Mouse (Mus musculus) brain, embryonic 14.5 days (tissue): ENCODE measurements around the gene Slfn8. TPM values are rescaled to one million over a fixed set of nuclear protein-coding genes. Genes with fewer than 3 reads are reported as not detected.
A peak's percentile ranks its signal among the peaks of the same experiment; 100 is the strongest.
"Not testable (repeated sequence)": the region's sequence is repeated elsewhere in the genome, so short reads cannot be mapped to it uniquely, and the experiment has no call there.

Experiments used
- DNase-seq: peaks from one replicate; pipeline ENCODE4 v3.0.0-alpha.2; 2011; ENCODE audit warnings: low read depth
- CTCF ChIP-seq: fragments of 200-500 bp; IDR thresholded peaks from 2 replicates; pipeline ENCODE4 v1.5.1; 2012; ENCODE audit warnings: inconsistent platforms, mild to moderate bottlenecking, moderate library complexity, borderline replicate concordance; ENCODE audit not compliant: insufficient read depth, insufficient read length; ENCODE audit errors: extremely low read depth
- POLR2A ChIP-seq: fragments of 200-500 bp; IDR thresholded peaks from 2 replicates; pipeline ENCODE4 v1.6.1; 2012; ENCODE audit warnings: mild to moderate bottlenecking, inconsistent platforms, borderline replicate concordance; ENCODE audit not compliant: poor library complexity, insufficient read depth, insufficient read length, severe bottlenecking; ENCODE audit errors: extremely low read depth
- polyA plus RNA-seq: library from polyadenylated mRNA; depleted of rRNA; stranded (reverse); fragments of >200 nt; gene quantifications from 2 replicates; pipeline ENCODE4 v1.2.3, GENCODE M21; 2012

Gene Slfn8
- polyA plus RNA-seq, 1 experiment, result 0.11 TPM

DNA sequence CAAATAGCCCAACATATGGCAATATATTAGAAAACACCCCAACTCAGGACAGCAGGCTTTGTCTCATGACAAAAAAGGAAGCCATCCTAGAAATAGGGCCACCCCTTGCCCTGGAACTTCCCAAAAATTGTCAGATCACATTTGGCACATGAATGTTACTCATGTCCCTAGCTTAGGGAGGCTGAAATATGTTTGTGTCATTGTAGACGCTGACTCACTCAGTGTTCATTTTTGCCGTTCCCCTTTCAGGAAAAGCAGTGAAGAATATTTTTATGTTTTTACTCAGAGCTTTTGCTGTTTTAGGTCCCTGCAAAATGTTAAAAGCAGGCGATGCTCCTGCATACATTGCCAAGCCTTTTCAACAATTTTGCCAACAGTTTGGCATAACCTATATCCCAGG lies 25.0 kb upstream of the Slfn8 start:
- no peak for DNase-seq
- TF ChIP-seq CTCF (no peak), POLR2A (no peak)

- TF ChIP-seq POLR2A (no peak), CTCF (no peak)
- no peak for DNase-seq
These were observed 23.3 kb upstream of the Slfn8 start for GRCm38 (mm10) chr11:83043891-83044290.

- no peak for DNase-seq
- no peak for TF ChIP-seq POLR2A
- no peak for TF ChIP-seq CTCF
These were observed 20.4 kb upstream of the Slfn8 start for GRCm38 (mm10) chr11:83041000-83041399.

DNA sequence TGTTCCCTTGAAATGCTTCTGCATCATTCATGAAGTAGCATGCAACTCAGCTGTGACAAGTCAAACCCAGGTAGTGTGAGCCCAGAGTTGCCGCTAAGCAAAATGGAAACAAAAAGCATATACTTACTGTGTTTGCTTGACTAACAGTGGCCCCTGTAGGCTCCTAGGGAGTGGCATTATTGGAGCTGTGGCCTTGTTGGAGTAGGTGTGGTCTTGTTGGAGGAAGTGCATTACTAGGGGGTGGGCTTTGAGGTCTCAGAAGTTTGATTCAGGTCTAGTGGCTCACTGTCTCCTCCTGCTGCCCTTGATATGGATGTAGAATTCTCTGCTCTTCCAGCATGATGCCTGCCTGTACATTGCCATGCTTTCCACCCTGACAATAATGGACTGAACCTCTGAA lies 19.7 kb upstream of the Slfn8 start:
- peak; percentile 3 for DNase-seq
- no peak for TF ChIP-seq POLR2A

GRCm38 (mm10) chr11:83039796-83040195 lies 19.2 kb upstream of the Slfn8 start:
- TF ChIP-seq POLR2A, result no peak
- TF ChIP-seq CTCF, result no peak
- DNase-seq, result no peak

GRCm38 (mm10) chr11:83039156-83039555 lies 18.5 kb upstream of the Slfn8 start:
- TF ChIP-seq CTCF (no peak), POLR2A (no peak)

GRCm38 (mm10) chr11:83038686-83039085 lies 18.1 kb upstream of the Slfn8 start:
- not testable (repeated sequence) for DNase-seq

More at GRCm38 (mm10) chr11:83039156-83039555, 18.5 kb upstream of the Slfn8 start:
- no peak for DNase-seq

- DNase-seq, result not testable (repeated sequence)
These were observed 770 bp downstream of the Slfn8 start for GRCm38 (mm10) chr11:83019561-83020519.

DNA sequence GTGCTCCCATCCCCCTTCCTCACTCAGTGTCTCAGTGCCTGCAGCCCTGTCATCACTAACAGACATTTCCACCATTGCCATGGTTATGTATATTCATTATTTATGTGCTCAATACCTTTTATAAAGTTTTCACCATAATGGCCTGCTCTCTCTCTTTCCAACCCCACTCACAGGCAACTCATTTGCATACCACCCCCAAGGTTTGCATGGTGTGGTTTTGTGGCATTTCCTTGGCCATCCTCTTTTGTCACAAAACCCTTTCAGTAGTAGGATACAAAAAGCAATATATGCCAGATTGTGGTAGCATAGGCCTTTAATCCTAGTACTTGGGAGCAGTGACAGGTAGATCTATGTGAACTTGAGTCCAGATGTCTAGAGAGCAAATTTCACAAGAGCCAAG lies 4.5 kb downstream of the Slfn8 start:
- DNase-seq, result no peak
- TF ChIP-seq CTCF, result no peak
- TF ChIP-seq POLR2A, result no peak

DNA sequence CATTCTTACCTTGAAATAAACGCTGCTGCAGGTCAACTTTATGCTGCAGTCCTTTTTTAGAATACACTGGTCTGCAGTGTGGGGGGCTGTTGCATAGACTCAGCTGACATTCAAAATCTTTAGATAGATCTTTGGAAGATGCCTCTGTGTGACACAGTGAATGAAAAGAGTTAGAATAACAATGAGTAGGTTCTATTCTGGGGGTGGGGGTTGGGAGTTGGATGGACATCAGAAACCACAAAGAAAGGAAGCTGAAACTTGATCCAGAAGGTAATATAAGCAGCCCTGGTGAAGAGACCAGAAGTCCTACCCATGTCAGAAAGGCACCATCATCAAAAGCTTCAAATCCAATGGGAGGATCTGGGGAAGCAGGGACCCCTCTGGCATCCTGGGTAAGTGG lies 7.3 kb downstream of the Slfn8 start:
- no peak for DNase-seq
- TF ChIP-seq POLR2A (no peak), CTCF (no peak)

DNA sequence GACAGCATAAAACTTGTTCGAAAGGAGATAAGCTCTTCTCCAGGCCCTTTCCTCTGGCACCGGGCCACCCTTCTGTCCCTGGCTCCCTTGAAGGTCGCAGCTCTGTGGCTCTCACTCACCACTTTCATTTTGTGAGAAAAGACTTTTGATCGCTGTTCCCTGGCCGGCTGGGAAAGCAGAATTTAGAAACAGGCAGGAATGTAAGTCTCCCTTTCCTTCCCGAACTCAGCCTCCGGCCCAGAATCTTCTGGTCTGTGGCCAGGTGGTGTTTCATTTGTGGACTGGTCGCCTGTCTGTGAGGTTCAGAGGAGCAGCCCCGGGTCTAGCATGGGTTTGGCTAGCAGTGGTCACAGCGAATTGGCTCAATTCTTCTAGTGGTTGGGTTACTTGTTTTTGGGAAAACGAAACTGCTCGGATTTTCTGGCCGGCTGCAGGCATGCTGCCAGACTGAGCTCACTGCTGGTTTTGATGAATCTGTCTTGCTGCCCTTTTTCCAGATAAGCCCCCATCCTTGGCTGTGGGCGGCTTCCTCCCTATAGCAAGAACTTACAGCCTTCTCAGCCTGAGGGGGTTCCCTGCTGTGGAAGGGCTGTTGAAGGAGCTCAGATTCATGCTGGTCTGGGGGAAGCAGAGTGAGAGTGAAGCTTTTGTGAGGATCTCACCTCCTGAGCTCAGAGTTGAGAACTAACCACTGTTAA lies 29.0 kb downstream of the Slfn8 start, which contains the start of gene Slfn9:
Gene Slfn9 (minus strand): TSS at position 362 of the 698 bp plus-strand sequence.
- no peak for TF ChIP-seq CTCF
- no peak for TF ChIP-seq POLR2A
- DNase-seq, result peak; percentile 64

GRCm38 (mm10) chr11:82990612-82991385 lies 29.8 kb downstream of the Slfn8 start:
- DNase-seq, result peak; percentile 68
